Mouse (Mus musculus): ENCODE results near the gene Gm34653.
"Not testable (repeated sequence)": the region's sequence is repeated elsewhere in the genome, so short reads cannot be mapped to it uniquely, and the experiment has no call there.

- TF ChIP-seq CTCF (IDR thresholded peaks at IDR 0.05; ENCODE audit: low read depth); EP300 (optimal IDR thresholded peaks at IDR 0.05): not testable (repeated sequence)
These were observed at the start of gene Gm34653 for GRCm38 (mm10) chr2:34832766-34833457.

Data from stomach, postnatal 0 days (tissue).